Mouse (Mus musculus) heart, adult 8-10 months (tissue): ENCODE measurements at regions not wholly inside any gene's neighbourhood (a gene's known extent, or its start where the extent isn't known, plus 50 kb on each side); places are given as distances from the start of the nearest gene placed in this dataset.

Experiments used
- DNase-seq: peaks from one replicate; pipeline ENCODE4 v3.0.0; 2022; ENCODE audit warnings: low spot score

GRCm38 (mm10) chr2:172770606-172771005 is 169.5 kb downstream of the Bmp7 start:
- DNase-seq: no peak

- peak; percentile 5 for DNase-seq
These were observed 166.9 kb downstream of the Bmp7 start for GRCm38 (mm10) chr2:172773176-172773575.

- DNase-seq: no peak
These were observed 163.6 kb downstream of the Bmp7 start for GRCm38 (mm10) chr2:172776485-172776884.

DNA sequence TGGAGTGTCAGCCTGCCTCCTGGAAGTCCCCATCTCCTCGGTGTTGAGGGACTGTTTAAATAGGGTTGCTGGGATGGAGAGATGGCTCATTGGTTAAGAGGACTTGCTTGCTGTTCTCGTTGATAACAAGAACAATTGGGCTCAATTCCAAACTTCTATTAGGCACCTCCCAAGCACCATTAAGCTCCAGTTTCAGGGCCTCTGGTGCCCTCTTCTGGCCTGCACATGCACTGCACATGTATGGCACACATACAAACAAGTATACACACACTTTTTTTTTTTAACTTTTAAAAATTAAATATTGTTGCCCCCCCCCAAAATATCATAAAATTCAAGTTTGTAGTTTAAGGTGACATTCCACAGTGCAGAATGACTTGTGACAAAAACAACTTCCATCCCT is 162.3 kb downstream of the Bmp7 start:
- no peak for DNase-seq

DNA sequence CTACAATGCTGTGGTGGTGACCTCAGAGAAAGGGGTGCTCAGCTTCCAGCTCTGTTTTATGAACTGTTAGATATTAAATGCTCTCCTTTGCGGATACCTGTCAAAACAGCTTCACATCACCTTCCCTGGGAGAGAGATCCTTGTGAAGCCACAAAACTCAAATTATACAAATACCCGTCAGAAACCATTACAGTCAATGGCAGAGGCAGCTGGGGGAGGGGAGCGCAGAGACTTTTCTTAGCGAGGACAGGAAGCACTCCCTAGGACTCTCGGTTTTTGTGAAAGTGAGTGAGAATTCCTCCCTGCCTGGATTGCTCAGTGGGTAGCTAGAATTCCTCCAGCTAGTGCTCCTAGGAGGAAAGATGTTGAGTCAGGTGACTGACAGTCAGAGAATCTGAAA is 161.0 kb downstream of the Bmp7 start:
- DNase-seq: no peak

GRCm38 (mm10) chr2:172782686-172783085 is 157.4 kb downstream of the Bmp7 start:
- DNase-seq: no peak

- no peak for DNase-seq
These were observed 153.8 kb downstream of the Bmp7 start for GRCm38 (mm10) chr2:172786297-172786696.

- no peak for DNase-seq
These were observed 152.7 kb downstream of the Bmp7 start for GRCm38 (mm10) chr2:172787203-172787944.

- no peak for DNase-seq
These were observed 150.9 kb downstream of the Bmp7 start for GRCm38 (mm10) chr2:172789260-172789659.

- DNase-seq: no peak
These were observed 147.6 kb downstream of the Bmp7 start for GRCm38 (mm10) chr2:172792555-172792954.

DNA sequence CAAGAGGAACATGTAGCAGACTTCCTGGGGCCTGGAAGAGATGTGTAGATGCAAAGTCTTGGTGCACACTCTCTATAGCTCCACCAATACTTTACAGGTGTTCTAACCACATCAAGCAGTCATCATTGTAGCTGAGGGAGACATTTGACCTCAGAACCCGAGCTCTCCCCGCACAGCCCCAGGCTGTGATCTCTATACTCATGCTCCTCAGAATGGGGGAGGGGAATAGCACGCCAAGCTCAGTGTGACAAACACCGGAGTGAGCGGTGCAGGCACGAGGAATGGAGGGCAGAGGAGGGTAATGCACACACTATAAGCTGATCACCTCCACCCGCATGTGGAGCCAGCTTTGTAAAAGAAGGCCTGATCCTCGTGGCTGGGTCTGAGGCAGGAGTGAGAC is 146.1 kb downstream of the Bmp7 start:
- no peak for DNase-seq

GRCm38 (mm10) chr2:172794771-172795170 is 145.3 kb downstream of the Bmp7 start:
- no peak for DNase-seq

DNA sequence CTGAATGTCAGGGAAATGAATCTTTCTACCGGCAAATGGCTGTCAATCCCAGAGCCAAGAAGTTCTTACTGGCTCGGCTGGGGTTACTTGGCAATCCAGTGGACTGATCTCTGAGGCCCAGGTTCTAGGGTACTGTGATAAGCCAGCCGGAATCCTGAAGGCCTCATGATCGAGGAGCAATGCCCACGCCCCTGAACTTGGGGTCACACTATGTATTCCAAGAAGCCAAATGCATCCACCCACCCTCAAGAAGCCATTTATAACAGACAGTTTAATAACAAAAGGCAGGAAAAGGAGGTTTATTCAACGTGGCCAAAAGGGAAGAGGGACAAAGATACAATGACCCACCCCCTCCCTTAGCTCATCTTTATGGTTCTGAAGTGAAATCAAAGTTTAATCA is 144.0 kb downstream of the Bmp7 start:
- DNase-seq: no peak

DNA sequence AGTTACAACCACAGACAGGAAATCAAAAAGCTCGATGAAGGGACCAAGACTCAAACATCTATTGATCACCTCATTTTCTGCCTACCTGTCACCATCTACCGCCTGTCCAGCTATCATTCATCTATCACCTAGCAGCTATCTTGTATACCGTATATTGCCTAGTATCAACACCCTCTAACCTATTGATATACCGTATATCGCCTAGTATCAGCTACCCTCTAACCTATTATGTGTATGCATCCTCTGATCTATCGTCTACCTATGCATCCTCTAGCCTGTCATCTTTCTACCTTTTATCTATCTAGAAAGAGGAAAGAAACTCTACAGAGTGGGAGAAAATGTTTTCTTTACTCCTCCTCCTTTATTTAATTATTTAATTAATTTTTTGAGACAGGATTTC is 143.2 kb downstream of the Bmp7 start:
- DNase-seq: no peak

DNA sequence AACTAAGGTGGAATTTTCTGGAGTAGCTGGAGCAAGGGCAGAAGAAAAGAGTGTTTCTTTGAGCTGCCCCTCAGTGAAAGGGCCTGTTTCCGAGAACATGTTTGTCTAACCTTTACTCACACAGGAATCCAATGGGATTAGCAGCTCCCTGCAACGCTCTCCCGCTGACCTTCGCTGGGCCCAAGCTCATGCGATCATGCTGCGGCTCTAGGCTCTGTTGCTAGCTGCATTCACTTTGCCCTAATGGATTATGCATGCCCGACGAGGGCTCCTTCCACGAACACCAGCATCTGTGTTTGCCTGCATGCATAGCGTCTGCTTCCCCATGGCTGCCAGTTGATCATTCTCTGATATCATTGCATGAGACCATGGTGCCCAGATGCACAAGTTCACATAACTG is 140.2 kb downstream of the Bmp7 start:
- DNase-seq: no peak

DNA sequence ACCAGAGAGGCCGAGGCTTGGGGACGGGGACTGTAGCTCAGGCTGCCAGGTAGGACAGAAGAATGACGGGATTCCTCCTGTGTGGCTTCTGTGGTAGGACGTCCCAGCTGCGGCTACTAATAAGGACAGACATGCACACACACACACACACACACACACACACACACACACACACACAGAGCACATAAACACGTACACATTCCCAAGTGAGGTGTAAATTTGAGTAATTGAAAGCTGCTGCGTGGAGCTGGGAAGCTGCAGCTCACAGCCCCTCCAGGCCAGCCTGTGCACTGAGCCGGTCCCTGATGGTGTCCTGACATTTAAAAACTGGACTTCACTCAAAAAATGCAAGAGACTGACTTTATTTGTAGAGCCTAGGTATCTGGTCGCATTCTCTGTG is 139.3 kb downstream of the Bmp7 start:
- DNase-seq: no peak

DNA sequence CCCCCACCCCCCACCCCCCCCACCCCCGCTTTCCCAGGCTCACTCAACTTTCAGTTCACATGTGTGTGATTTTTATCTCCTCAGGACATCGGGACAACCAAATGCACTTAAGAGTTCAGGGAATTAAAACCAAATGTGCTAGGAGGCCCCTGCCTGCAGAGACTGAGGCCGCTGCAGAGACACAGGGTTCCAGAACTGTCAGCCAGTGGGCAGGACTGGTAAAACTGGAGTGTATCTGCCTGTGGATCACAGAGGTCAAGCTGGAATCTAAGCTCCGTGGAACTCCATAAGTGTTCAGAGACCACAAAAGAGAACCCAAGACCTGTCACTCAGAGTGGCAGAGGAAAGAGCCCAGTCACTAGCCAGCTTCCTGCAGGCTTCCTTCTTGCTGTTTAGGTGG is 138.3 kb downstream of the Bmp7 start:
- DNase-seq: no peak

DNA sequence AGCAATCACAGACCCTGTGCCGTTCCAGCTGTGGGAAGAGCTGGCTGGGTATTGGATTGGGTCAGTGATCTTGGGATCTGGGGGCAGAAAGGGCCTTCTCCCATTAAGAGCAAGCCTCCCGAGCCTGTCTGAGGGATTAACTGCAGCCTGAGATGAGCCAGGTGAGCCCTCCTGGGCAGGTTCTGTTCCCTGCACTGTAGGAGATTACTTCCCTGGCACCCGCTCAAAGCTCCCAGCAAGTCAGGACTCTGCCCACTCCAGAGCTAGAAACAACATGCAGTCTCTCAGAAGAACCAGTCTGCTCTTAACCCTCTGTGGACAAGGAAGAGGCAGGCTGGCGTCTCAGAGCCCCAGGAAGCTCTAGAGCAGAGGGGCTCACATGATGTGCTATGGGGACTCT is 132.7 kb downstream of the Bmp7 start:
- DNase-seq: no peak

GRCm38 (mm10) chr2:172809306-172809705 is 130.8 kb downstream of the Bmp7 start:
- no peak for DNase-seq

GRCm38 (mm10) chr2:172813319-172813718 is 126.8 kb downstream of the Bmp7 start:
- DNase-seq: no peak

DNA sequence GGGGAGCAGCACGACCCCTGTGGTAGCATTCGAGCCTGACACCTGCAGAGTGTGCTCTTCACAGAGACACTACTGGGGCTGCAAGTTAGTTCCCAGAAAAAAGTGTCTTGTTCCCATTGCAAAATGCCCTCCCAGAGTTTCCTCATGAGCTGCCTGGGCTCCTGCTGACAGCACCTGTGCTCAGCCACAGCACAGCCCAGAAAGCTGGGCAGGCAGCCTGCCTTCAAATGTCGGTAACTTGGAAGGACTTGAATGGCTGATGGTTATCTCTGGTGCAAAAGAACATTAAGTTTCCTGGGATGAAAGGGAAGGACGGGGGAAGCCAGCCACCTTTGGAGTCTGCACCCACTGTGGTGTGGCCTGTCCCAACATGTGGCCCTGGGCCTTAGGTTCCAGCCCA is 126.2 kb downstream of the Bmp7 start:
- DNase-seq: no peak

DNA sequence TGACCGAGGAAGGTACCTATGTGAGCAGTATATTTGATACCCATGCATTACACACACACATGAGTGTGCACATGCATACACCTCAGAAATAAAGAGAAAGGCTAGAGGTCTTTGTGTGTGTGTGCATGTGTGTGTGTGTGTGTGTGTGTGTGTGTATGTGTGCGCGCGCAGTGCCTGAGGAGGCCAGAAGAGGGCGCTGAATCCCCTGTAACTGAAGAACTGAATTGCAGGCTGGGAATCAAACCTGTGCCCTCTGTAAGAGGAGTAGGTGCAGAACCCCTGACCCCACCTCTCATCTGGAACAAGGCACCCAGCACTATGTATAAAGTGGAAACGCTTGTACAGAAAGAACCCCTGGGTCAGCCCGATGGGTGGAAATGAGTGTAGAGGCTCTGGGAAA is 125.0 kb downstream of the Bmp7 start:
- no peak for DNase-seq

GRCm38 (mm10) chr2:172817058-172817745 is 122.9 kb downstream of the Bmp7 start:
- no peak for DNase-seq
